Mouse (Mus musculus) spleen, adult 12 weeks (tissue): Measurements from ENCODE around the gene Clic5.

ENCODE experiments used
- DNase-seq: peaks from one replicate; pipeline ENCODE4 v3.0.0; 2022; ENCODE audit warnings: low spot score

The Clic5 gene

DNA sequence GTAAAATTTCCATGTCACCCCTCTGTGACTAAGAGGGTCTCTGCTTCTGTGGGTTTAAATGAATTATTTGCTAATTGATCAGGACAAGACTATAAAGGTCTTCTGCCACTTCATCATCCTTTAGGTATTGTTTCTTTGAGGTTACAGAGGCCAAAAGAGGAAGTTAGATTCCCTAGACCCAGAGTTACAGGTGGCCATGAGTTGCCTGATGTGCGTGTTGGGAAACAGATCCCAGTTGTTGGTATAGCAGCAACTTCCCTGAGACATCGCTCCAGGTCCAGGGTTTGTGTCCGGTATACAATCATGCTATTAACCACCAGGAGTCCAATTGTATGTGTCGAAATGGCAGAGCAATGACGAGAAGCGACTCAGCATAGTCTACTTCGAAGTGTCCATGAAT, 81.7 kb downstream of the Clic5 start:
- no peak for DNase-seq

GRCm38 (mm10) chr17:44271426-44271825, 83.0 kb downstream of the Clic5 start:
- no peak for DNase-seq

GRCm38 (mm10) chr17:44274804-44275203, 86.4 kb downstream of the Clic5 start:
- no peak for DNase-seq

- no peak for DNase-seq
These were observed 99.9 kb downstream of the Clic5 start for GRCm38 (mm10) chr17:44288320-44288719.

- no peak for DNase-seq
These were observed 108.8 kb downstream of the Clic5 start for GRCm38 (mm10) chr17:44297221-44297620.

GRCm38 (mm10) chr17:44300236-44300635, 111.9 kb downstream of the Clic5 start:
- DNase-seq = no peak

- DNase-seq = no peak
These were observed 112.3 kb downstream of the Clic5 start for GRCm38 (mm10) chr17:44300723-44301122.

GRCm38 (mm10) chr17:44301224-44301811, 112.9 kb downstream of the Clic5 start:
- no peak for DNase-seq

- DNase-seq = no peak
These were observed 115.7 kb downstream of the Clic5 start for GRCm38 (mm10) chr17:44304076-44304475.

DNA sequence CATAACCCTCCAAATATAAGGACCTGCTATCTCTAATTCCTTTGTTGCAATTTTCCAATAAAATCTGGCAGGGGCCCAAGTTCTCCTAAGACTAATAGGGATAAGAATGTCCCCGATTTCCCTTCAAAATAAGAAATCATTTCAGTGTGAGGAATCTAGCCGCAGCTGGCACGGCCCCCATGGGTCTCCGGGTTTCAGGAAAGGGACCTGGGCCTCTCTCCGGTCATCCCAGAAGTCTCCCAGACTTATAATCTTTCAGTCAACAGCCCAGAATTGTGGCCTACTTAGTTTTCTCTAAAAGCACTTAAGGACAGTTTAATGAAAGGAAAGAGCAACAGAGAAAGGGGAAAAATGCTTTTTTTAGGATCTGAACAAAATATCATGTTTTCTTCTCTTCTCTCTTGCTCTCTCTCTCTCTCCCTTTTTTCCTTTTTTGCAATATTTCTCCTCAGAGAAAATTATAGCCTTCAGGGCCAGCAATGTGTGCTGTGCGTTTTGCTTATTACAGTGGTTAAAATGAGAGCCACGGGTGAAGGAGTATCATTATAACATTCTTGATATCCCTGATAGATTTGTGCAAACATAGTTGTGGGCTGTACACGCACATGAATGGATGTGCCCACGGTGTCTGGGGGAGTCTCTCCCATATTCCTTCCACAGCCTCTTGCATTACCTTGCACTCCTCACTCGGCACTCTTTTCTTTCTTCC, 121.7 kb downstream of the Clic5 start:
- DNase-seq = no peak

GRCm38 (mm10) chr17:44325314-44325713, 136.9 kb downstream of the Clic5 start:
- DNase-seq = no peak

DNA sequence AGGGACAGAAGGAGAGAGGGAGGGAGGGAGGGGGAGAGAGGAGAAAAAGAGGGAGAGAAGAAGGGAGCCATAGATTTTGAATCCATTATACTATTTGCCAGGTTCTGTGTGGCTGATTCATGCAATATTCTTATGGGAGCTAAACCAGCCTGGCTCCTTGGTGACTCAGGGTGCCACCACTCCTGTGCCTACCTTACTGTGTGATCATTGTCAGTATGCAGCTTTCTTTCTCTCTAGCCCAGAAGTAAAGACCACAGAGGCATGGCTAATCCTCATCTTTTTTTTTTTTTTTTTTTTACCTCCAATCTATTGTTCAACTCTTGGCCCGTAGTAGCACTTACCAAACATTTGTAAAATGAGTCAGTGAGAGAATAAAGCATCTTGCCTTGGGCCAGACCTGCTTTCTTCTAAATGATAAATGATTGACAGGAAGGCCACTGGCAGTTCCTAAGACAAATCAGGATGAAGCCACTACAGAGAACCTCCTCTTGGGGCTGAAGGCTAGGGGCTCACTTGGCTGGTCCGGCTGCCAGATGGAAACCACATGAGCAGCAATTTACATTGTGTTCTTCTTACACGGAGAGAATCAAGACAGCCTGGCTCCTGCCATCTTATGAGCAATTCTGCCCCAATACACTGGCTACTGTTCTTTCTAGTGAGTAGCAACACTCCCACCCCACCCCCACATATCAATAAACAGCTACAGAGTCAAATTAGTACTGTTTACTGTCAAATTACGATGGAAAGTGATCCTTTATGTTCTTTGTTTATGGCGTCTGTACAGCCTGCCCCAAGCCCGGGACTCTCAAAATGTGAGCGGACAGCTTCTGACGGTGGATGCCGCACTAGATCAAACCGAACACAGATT, 139.1 kb downstream of the Clic5 start:
- DNase-seq = no peak

DNA sequence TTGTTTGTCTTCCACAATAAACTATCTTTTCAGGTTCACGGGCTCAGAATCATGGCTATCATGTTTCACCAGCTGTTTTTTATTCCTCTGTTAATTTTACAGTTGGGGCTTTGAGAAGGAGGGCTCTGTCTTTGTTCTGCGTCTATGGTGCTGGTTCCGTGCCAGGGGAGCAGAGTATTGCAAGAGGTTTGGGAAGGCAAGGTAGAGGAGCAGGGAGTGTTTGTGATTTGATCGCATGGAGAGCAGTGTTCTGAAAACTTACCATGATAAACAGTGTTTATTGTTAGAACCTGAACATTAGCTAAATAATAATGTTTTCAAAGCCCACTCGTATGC, 139.7 kb downstream of the Clic5 start:
- no peak for DNase-seq
